Mouse (Mus musculus): ENCODE data around the gene Ice1.

DNA sequence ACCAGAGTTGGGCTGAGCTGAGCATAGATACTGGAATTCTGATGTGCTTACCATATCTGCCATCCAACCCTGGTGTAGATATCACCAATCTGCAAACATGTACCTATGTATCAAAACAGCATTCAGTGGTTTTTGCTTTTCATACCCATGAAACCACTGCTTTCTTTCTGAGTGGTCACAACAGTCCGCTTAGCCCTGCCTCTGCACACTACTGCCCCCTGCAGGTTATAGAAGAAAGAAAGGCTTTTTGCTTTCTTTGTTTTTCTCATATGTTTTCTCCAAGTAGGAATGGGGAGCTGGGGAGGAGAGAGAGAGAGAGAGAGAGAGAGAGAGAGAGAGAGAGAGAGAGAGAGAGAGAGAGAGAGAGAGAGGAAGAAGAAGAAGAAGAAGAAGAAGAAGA lies 92.2 kb downstream of the Ice1 start:
- TF ChIP-seq POLR2A (IDR thresholded peaks at IDR 0.05; ENCODE audit: borderline replicate concordance, extremely low read depth, low read depth, low read length) = no peak
- TF ChIP-seq CTCF (IDR thresholded peaks at IDR 0.05; ENCODE audit: insufficient read depth, low read length) = peak; percentile 46

All from lung, adult 2 months (tissue).